Mouse (Mus musculus) large intestine, adult 2 months (tissue): ENCODE measurements around the gene Tufm. TPM values are rescaled to one million over a fixed set of nuclear protein-coding genes. Genes with fewer than 3 reads are reported as not detected.

Source experiments
- DNase-seq: peaks from one replicate; pipeline ENCODE4 v3.0.0-alpha.2; 2012; ENCODE audit warnings: low read depth, low spot score
- WGBS: fragments of 180-500 bp; shearing (Covaris S2); methylation state at CpG from one replicate; pipeline ENCODE4 v1.1.7; 2018; 5-methylcytosine and 5-hydroxymethylcytosine counted together
- polyA plus RNA-seq: library from polyadenylated mRNA; depleted of rRNA; stranded (reverse); fragments of >200 nt; gene quantifications from 2 replicates; pipeline ENCODE4 v1.2.3, GENCODE M21; 2012; rRNA removed

The Tufm gene
- polyA plus RNA-seq, 1 experiment = 163 TPM

DNA sequence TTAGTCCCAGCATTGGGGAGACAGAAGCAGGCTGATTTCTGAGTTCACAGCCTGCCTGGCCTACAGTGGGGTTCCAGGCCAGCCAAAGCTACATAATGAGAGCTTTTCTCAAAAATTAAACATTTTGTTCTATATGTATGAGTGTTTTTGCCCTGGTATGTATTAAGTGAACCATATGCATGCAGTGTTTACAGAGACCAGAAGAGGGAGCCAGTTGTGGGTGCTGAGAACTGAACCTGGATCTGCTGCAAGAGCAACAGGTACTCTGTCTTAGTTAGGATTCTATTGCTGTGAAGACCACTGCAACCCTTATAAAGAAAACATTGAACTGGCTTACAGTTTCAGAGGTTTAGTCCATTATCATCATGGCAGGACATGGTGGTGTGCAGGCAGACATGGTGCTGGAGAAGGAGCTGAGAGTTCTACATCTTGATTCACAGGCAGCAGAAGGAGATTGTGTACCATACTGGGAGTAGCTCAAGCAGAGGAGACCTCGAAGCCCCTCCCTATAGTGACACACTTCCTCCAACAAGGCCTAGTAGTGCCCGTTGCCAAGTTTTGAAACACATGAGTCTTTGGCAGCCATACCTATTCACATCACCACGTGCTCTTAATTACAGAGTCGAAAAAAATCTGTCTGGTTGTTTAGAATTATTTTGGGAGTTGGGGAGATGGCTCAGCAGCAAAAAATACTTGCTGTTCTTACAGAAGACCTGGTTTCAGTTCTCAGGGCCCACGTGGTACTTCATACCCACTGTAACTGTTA lies 50.8 kb downstream of the Tufm start:
- no peak for DNase-seq
- WGBS = 66% methylated on average over 5 of the region's 5 CpGs

Other genes starting within 250 kb of the Tufm start
- gene Sbk1, start 214.7 kb upstream of the Tufm start, polyA plus RNA-seq = 12.2 and 12.5 TPM in 2 replicates
- gene Lat, start 117.8 kb upstream of the Tufm start, polyA plus RNA-seq = 19.2 and 19.4 TPM in 2 replicates
- 117 and 149 TPM in 2 replicates for gene Spns1, start 109.9 kb upstream of the Tufm start, polyA plus RNA-seq
- gene Nfatc2ip, start 90.6 kb upstream of the Tufm start, polyA plus RNA-seq = 7.5 and 8.4 TPM in 2 replicates
- 14.5 and 18.3 TPM in 2 replicates for gene Cd19, start 72.5 kb upstream of the Tufm start, polyA plus RNA-seq
- 16.5 and 17.4 TPM in 2 replicates for gene Rabep2, start 58.6 kb upstream of the Tufm start, polyA plus RNA-seq
- 0.30 and 3.6 TPM in 2 replicates for gene Atp2a1, start 24.3 kb upstream of the Tufm start, polyA plus RNA-seq
- 43.2 and 51.9 TPM in 2 replicates for gene Sh2b1, start 11.9 kb upstream of the Tufm start, polyA plus RNA-seq
- 63.3 and 106 TPM in 2 replicates for gene Atxn2l, start 16.1 kb downstream of the Tufm start, polyA plus RNA-seq
- 89.5 and 103 TPM in 2 replicates for gene Eif3c, start 79.0 kb downstream of the Tufm start, polyA plus RNA-seq
- gene Apobr, start 97.6 kb downstream of the Tufm start, polyA plus RNA-seq = 1.6 and 3.5 TPM in 2 replicates
- 35.0 and 37.1 TPM in 2 replicates for gene Cln3, start 98.5 kb downstream of the Tufm start, polyA plus RNA-seq
- gene Il27, start 107.6 kb downstream of the Tufm start, polyA plus RNA-seq = 0.16 and 0.37 TPM in 2 replicates
- 37.6 and 54.5 TPM in 2 replicates for gene Nupr1, start 143.5 kb downstream of the Tufm start, polyA plus RNA-seq
- gene Sgf29, start 161.9 kb downstream of the Tufm start, polyA plus RNA-seq = 27.6 and 30.2 TPM in 2 replicates
- gene Sult1a1, start 189.1 kb downstream of the Tufm start, polyA plus RNA-seq = 8.5 and 9.5 TPM in 2 replicates
- 49.0 and 63.3 TPM in 2 replicates for gene Bola2, start 208.0 kb downstream of the Tufm start, polyA plus RNA-seq
- 8.8 and 12.0 TPM in 2 replicates for gene Slx1b, start 208.4 kb downstream of the Tufm start, polyA plus RNA-seq
- gene Coro1a, start 220.4 kb downstream of the Tufm start, polyA plus RNA-seq = 137 and 143 TPM in 2 replicates